Mouse (Mus musculus) heart, postnatal 4 days (tissue): ENCODE data around the gene Ranbp17. TPM values are rescaled to one million over a fixed set of nuclear protein-coding genes. Genes with fewer than 3 reads are reported as not detected.

Source experiments
- DNase-seq: peaks from one replicate; pipeline ENCODE4 v3.0.0; 2021
- total RNA-seq, 2 experiments: library from RNA; stranded (reverse); gene quantifications; 2 replicates each; pipeline ENCODE4 v1.2.3; 2021

The Ranbp17 gene
- total RNA-seq, 2 experiments from 2014 or later = 6.3 to 7.0 TPM

GRCm38 (mm10) chr11:33232056-33232455, 281.5 kb downstream of the Ranbp17 start:
- no peak for DNase-seq

GRCm38 (mm10) chr11:33228186-33228585, 285.4 kb downstream of the Ranbp17 start:
- no peak for DNase-seq

- no peak for DNase-seq
Observed at GRCm38 (mm10) chr11:33226516-33226915, 287.0 kb downstream of the Ranbp17 start.

- DNase-seq = peak; percentile 19
Observed at GRCm38 (mm10) chr11:33221566-33222365, 291.8 kb downstream of the Ranbp17 start.

GRCm38 (mm10) chr11:33220763-33221162, 292.8 kb downstream of the Ranbp17 start:
- DNase-seq = no peak

GRCm38 (mm10) chr11:33217384-33218079, 296.0 kb downstream of the Ranbp17 start:
- peak; percentile 64 for DNase-seq

GRCm38 (mm10) chr11:33207411-33207810, 306.1 kb downstream of the Ranbp17 start:
- DNase-seq = no peak

DNA sequence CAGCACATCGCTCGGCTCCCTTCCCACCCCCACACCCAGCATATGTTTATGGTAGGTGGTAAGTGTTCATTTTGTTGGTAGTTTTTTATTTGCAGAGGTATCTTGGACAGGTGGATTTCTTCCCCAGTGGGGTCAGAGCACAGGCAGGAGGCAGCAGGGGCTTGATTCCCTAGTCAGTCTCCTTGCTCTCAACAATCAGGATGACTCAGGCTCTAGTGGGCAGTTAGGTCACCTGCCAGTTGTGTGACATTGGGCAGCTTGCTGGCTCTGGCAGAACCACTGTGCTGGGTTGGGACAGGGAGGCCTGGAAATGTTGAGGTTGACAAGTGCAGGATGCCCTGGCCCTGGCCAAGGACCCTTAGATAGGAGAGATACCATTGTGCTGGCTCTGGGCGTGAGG, 308.6 kb downstream of the Ranbp17 start:
- no peak for DNase-seq

GRCm38 (mm10) chr11:33204329-33204705, 309.2 kb downstream of the Ranbp17 start:
- peak; percentile 11 for DNase-seq

GRCm38 (mm10) chr11:33203383-33204328, 309.9 kb downstream of the Ranbp17 start, which contains the start of gene Tlx3:
Gene Tlx3, minus strand, starts transcription at chr11:33203589.
- peak; percentile 38 for DNase-seq

DNA sequence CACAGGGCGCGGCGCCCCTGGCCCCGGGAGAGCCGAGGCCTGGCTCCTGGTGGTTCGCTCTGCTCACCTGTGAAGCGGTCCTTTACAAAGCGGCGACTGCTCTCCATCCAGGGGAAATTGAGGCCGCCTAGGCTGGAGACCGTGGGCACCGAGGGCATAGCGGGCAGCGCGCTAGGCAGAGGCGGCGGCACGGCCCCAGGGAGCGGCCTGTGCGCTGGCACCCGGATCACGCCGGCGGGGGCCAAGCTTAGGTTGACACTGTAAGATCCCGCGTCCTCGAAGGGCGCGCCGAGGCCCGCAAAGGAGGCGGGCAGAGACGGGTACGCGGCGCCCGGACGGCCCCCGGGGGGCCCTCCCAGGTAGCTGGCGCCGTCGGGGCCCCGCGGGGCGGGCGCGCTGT, 310.6 kb downstream of the Ranbp17 start:
- DNase-seq = peak; percentile 10

GRCm38 (mm10) chr11:33202296-33202695, 311.2 kb downstream of the Ranbp17 start:
- peak; percentile 7 for DNase-seq

GRCm38 (mm10) chr11:33201626-33202010, 311.9 kb downstream of the Ranbp17 start:
- no peak for DNase-seq

DNA sequence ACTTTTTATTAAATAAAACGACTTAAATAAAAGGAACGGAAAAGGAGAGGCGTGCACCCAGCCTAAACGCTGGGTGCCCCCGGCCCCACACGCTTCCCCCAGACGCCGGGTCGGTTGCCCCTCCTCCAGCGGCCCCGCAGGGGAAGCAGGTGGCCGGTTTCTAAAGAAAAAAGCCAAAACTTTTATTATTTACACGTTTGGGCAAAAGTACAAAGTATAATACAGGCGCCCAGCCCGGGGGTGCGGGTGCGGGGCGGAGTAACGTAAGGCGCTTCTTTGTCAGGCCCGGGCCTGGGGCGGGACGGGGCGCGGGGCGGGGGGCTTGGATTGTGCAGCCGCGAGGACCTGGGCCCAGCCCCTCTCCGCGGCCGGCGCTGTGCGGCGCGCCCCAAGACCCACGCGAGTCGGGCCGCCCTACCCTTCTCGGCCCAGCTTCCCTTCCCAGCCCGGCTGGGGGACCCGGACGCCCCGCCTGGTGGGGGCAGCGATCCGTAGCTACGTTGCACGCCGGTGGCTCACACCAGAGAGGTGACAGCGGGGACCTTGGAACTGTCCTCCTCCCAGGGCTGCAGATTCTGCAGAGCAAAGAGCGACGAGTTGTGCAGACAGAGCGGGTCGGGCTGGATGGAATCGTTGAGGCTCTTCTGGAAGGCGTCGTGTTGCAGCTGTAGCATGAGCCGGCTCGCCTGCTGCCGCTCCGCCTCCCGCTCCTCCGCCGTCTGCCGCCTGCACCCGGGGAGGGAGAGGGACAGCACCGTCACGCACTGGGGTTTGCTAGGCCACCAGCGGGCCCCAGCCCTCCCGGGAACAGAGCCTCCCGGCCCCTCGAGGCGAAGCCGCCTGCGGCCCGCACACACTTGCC, 312.6 kb downstream of the Ranbp17 start:
- DNase-seq = no peak

GRCm38 (mm10) chr11:33199906-33200763, 313.4 kb downstream of the Ranbp17 start:
- no peak for DNase-seq

GRCm38 (mm10) chr11:33199117-33199514, 314.4 kb downstream of the Ranbp17 start:
- no peak for DNase-seq

GRCm38 (mm10) chr11:33198351-33199116, 315.0 kb downstream of the Ranbp17 start:
- no peak for DNase-seq

- no peak for DNase-seq
Observed at GRCm38 (mm10) chr11:33197673-33198072, 315.9 kb downstream of the Ranbp17 start.

DNA sequence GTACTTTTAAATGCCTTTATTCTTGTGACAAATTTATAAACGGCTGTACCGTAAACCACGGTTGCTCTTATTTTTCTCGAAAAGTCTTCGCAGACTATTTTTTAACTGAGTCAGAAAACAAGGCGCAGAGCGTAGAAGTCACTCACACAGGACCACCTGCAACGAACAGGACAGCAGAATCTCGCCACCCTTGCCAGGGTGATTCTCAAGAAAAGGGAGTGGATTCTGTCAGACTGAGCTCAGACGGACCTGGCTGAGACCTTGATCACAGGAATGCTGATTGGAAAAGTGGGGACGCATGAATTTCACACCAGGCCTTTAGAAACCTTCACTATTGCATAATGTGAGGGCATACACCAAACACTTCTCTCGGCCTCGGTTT, 316.4 kb downstream of the Ranbp17 start:
- no peak for DNase-seq
